Mouse (Mus musculus) liver, embryonic 11.5 days (tissue): ENCODE measurements around the gene Ufd1. TPM values are rescaled to one million over a fixed set of nuclear protein-coding genes. Genes with fewer than 3 reads are reported as not detected.

Experiments used
- ATAC-seq: fragments of 200-750 bp; cut with Nextera tagmentation; replicated peaks from 2 replicates; pipeline ENCODE4 v1.8.0; 2017; ENCODE audit warnings: moderate number of reproducible peaks, mild to moderate bottlenecking, moderate TSS enrichment, moderate library complexity; ENCODE audit not compliant: low FRiP score
- DNase-seq: peaks from one replicate; pipeline ENCODE4 v3.0.0-alpha.2; 2017; ENCODE audit warnings: low spot score
- H3K27ac ChIP-seq: fragments of 300-500 bp; sonication (generic); 2 replicates; pipeline ENCODE4 v1.5.1; 2014; ENCODE audit warnings: mild to moderate bottlenecking, low read depth, low read length, control low read depth
- H3K27me3 ChIP-seq: fragments of 300-500 bp; sonication (generic); replicated peaks from 2 replicates; pipeline ENCODE4 v1.6.1; 2014; ENCODE audit warnings: low read length, mixed read lengths; ENCODE audit not compliant: control insufficient read depth, insufficient read depth
- H3K36me3 ChIP-seq: fragments of 300-500 bp; sonication (generic); 2 replicates; pipeline ENCODE4 v1.6.1; 2014; ENCODE audit warnings: mild to moderate bottlenecking, low read length, moderate library complexity, mixed read lengths; ENCODE audit not compliant: control insufficient read depth, insufficient read depth
- H3K4me1 ChIP-seq: fragments of 300-500 bp; sonication (generic); replicated peaks from 2 replicates; pipeline ENCODE4 v1.6.1; 2014; ENCODE audit warnings: low read length, mixed read lengths; ENCODE audit not compliant: control insufficient read depth, insufficient read depth
- H3K4me2 ChIP-seq: fragments of 300-500 bp; sonication (generic); 2 replicates; pipeline ENCODE4 v1.6.1; 2014; ENCODE audit warnings: mild to moderate bottlenecking, control low read depth, moderate library complexity
- H3K4me3 ChIP-seq: fragments of 300-500 bp; sonication (generic); 2 replicates; pipeline ENCODE4 v1.5.1; 2014; ENCODE audit warnings: low read depth, low read length, control low read depth
- H3K9ac ChIP-seq: fragments of 300-500 bp; sonication (generic); 2 replicates; pipeline ENCODE4 v1.6.1; 2014; ENCODE audit warnings: low read depth, low read length, control low read depth
- H3K9me3 ChIP-seq: fragments of 300-500 bp; sonication (generic); 2 replicates; pipeline ENCODE4 v1.6.1; 2016; ENCODE audit warnings: low read length, inconsistent platforms, mixed read lengths; ENCODE audit not compliant: control insufficient read depth
- WGBS: fragments of 180-500 bp; shearing (Covaris S2); extraction: QIAGEN DNeasy Blood & Tissue Kit; methylation state at CpG from one replicate; pipeline ENCODE4 v1.1.7; 2014; 5-methylcytosine and 5-hydroxymethylcytosine counted together
- polyA plus RNA-seq: library from polyadenylated mRNA; unstranded; fragments of >200 nt; fragmentation: Nextera tagmentation; extraction: Ambion mirVana; gene quantifications from 2 replicates; pipeline ENCODE4 v1.2.1, GENCODE M21; 2014

Ufd1 gene
- polyA plus RNA-seq, 1 experiment from 2014 or later = 71.1 TPM

DNA sequence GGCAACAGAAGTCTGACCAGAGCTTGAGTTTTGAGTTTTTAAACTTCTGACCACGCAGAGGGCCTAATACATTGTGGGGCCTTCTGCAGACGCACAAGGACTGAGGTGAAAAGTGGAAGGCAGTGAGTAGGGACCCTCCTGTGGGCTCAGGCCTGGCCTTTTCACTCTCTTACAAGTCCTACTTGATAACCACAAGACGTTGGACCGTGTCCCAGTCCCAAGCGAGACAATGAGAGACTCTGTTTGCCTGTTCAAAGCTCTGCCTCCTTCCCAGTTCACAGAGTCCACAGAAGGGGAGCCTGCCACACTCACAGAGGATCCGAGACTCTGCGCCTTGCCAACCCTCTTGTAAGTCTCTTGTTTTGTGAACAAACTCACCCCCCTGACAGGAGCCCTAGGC is 14.9 kb upstream of the Ufd1 start:
- Histone ChIP-seq H3K4me2 (no peak overlapping the region), H3K27me3 (no peaks in the 10 kb centered on the region), H3K4me1 (no peaks in the 10 kb centered on the region), H3K36me3 (peaks cover 52% of the 10 kb centered on the region), H3K9me3 (no peaks in the 10 kb centered on the region), H3K9ac (no peak overlapping the region), H3K27ac (no peak overlapping the region), H3K4me3 (no peak overlapping the region)
- ATAC-seq (no peak), DNase-seq (no peak)
- 92% methylated on average over 7 of the region's 7 CpGs for WGBS

DNA sequence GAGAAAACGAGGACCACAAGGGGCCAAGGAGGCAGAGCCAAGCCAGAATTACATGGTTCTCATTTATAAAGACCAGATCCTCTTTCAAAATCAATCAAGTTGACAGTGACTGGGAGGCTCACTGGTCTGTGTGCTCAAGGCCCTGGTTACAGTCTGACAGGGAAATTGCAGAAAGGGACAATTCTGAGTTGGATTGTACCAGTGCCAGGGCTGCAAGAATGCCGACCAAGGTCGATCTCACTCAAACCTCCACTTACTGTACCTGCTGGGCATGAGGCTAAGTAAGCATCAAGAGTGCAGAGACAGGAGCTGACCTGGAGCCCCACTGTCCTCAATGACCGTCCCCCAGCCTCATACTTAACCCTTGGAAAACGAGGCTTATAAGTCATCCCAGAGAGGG is 13.4 kb upstream of the Ufd1 start:
- no peak for ATAC-seq
- no peak overlapping the region for H3K9ac ChIP-seq
- 89% methylated on average over 5 of the region's 5 CpGs for WGBS

DNA sequence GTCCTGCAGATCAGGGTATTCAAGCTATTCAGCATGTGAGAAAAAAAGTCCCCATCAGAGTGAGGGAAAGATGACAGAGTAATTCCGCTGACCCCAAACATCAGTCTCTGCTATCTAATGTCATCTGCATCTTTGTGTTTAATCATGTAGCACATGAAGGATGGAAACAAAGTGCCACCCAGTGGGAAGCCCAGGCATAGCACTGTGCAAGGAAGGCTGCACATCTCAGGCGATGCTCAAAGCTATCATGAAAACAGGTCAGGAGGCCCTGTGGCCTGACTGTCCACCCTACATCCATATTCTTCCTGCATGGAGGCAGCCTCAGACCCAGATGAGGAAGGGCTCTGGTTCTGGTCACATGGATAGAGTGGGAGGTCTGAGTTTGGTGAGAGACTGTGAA is 12.7 kb upstream of the Ufd1 start:
- Histone ChIP-seq H3K27me3 (no peaks in the 10 kb centered on the region), H3K27ac (no peak overlapping the region), H3K4me3 (no peak overlapping the region), H3K9me3 (no peaks in the 10 kb centered on the region), H3K4me1 (no peaks in the 10 kb centered on the region), H3K36me3 (peaks cover 48% of the 10 kb centered on the region), H3K4me2 (no peak overlapping the region), H3K9ac (no peak overlapping the region)
- DNase-seq (no peak), ATAC-seq (no peak)
- 84% methylated on average over 2 of the region's 2 CpGs for WGBS

More for the DNA sequence above, 13.4 kb upstream of the Ufd1 start:
- H3K4me2 ChIP-seq = no peak overlapping the region
- no peak overlapping the region for H3K27ac ChIP-seq
- peaks cover 49% of the 10 kb centered on the region for H3K36me3 ChIP-seq
- no peaks in the 10 kb centered on the region for H3K27me3 ChIP-seq
- no peak for DNase-seq
- no peak overlapping the region for H3K4me3 ChIP-seq
- H3K9me3 ChIP-seq = no peaks in the 10 kb centered on the region
- no peaks in the 10 kb centered on the region for H3K4me1 ChIP-seq

DNA sequence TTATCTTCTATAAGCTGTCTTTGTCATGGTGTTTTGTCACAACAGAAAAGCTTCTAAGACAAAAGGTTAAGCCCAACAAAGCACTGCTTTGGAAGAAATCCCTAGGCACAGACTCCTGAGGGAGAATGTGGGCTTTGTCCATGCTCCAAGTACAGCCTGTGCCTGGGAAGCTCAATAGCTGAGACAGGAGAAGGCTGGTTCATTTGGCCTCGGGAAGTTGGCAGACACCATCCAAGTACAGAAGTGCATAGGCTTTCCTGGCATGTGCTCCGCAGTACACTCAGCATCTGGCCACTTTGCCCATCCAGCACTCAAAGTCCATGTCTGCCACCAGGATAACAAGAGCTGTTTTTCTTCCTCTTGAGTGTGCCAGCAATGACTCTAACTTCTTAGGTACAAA is 5.8 kb upstream of the Ufd1 start:
- H3K4me2 ChIP-seq = no peak overlapping the region
- H3K4me1 ChIP-seq = no peaks in the 10 kb centered on the region
- peaks cover 47% of the 10 kb centered on the region for H3K36me3 ChIP-seq
- DNase-seq (no peak), ATAC-seq (no peak)
- H3K9me3 ChIP-seq = no peaks in the 10 kb centered on the region
- WGBS = 90% methylated on average over 2 of the region's 2 CpGs
- no peak overlapping the region for H3K4me3 ChIP-seq
- H3K9ac ChIP-seq = no peak overlapping the region
- H3K27ac ChIP-seq = no peak overlapping the region
- H3K27me3 ChIP-seq = no peaks in the 10 kb centered on the region

DNA sequence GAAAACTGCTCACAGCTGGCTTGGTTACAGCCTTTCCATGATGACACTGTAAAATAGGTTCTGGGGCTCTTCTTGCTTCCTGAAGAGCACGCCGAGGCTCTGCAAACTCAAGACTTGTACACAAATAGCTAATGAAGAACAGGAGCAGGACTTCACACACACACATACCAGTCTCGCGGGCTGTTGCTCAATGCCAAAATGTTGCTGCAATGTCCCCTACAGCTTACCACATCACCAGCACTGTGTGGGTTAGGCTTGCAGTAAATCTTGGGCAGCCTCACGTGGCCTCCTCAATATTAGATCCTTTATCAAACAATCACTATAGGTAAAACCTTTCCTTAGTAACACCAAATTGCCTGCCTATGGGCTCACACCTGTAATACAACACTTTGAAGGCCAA is 2.6 kb upstream of the Ufd1 start:
- H3K4me1 ChIP-seq = peaks cover 8% of the 10 kb centered on the region; the same call in 1 of the 2 replicates
- 86% methylated on average over 5 of the region's 5 CpGs for WGBS
- H3K9ac ChIP-seq = no peak overlapping the region
- no peak for DNase-seq
- ATAC-seq = no peak
- H3K4me3 ChIP-seq = no peak overlapping the region
- no peak overlapping the region for H3K27ac ChIP-seq
- H3K27me3 ChIP-seq = no peaks in the 10 kb centered on the region
- no peak overlapping the region for H3K4me2 ChIP-seq
- peaks cover 37% of the 10 kb centered on the region for H3K36me3 ChIP-seq
- H3K9me3 ChIP-seq = no peaks in the 10 kb centered on the region

DNA sequence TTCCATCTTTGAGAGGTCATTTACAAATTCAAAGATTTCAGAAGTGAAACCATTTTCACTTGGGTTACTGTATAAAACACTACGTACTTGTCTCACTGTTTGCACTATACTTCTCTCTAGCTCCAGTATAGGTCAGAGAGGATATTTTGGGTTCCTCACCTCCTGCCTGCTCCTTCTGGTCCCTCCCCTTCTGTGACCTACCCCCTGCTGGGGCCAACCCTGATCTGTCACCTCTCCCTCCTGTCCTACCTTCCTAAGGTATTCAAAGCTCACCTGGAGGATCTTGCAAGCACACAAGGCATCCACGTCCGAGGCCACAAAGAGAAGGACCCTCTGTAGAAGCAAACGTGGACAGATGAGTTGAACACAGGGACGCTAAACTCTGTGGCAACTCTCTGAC is 547 bp upstream of the Ufd1 start:
- peak overlapping the region; percentile 91 for H3K4me2 ChIP-seq
- WGBS = 3% methylated on average over 5 of the region's 5 CpGs
- DNase-seq (no peak), ATAC-seq (peak; percentile 65)
- H3K9me3 ChIP-seq = no peaks in the 10 kb centered on the region
- H3K27me3 ChIP-seq = no peaks in the 10 kb centered on the region
- H3K4me3 ChIP-seq = peak overlapping the region; percentile 68
- H3K27ac ChIP-seq = peak overlapping the region; percentile 71; the same call in 1 of the 2 replicates
- H3K9ac ChIP-seq = peak overlapping the region; percentile 88
- peaks cover 29% of the 10 kb centered on the region for H3K36me3 ChIP-seq
- H3K4me1 ChIP-seq = peaks cover 8% of the 10 kb centered on the region; the same call in 1 of the 2 replicates

DNA sequence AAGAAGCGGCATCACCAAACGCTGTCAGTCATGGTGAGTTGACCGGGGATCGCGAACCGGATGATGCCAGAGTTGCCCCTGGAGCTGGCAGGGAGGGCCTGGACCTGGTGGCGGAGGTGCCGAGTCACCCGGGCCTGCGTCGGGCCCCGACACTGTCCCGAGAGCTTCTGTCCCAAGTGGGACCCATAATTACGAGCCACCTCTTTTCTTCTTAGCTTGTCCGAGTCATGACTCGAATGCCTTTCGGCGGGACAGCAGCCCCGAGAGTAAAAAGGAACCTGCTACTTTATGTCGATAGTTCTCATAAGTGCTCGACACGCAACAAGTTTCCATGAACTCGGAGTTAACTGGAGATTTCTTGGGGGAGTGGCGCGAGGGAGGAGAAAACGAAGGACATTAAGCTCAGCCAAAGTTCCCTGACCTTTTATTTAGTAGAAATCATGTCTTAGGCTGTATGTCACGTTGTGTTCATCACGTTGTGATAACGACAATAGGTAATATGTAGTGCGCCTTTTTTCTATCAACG is 869 bp downstream of the Ufd1 start:
- Histone ChIP-seq H3K9ac (peak overlapping the region; percentile 88), H3K27me3 (no peaks in the 10 kb centered on the region), H3K4me2 (peak overlapping the region; percentile 91), H3K9me3 (no peaks in the 10 kb centered on the region), H3K4me1 (peaks cover 8% of the 10 kb centered on the region; the same call in 1 of the 2 replicates), H3K36me3 (peaks cover 29% of the 10 kb centered on the region), H3K27ac (peak overlapping the region; percentile 15), H3K4me3 (peak overlapping the region; percentile 68)
- ATAC-seq = peak; percentile 35
- WGBS = 1% methylated on average over 31 of the region's 31 CpGs
- DNase-seq = no peak

DNA sequence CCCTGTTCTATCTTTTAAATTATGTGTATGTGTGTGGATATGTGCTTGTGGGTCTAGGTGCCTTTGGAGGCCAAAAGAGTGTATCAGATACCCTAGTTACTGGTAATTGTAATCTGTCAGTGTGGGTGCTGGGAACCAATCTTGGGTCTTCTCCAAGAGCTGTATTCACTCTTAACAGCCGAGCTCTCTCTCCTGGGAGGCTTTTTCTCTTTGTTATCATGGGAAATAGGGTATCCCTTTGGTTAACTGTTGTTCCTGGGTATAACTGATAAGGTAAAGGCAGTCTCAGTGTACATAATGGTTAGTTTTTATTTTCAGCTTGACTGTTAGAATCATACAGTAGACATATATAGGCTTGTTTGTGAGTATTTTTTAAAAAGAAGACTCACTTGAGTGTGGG is 10.8 kb downstream of the Ufd1 start:
- WGBS = 52% methylated on average over 1 of the region's 1 CpGs
- H3K36me3 ChIP-seq = peaks cover 75% of the 10 kb centered on the region
- no peaks in the 10 kb centered on the region for H3K27me3 ChIP-seq
- H3K4me2 ChIP-seq = no peak overlapping the region
- H3K9ac ChIP-seq = no peak overlapping the region
- no peak overlapping the region for H3K4me3 ChIP-seq
- DNase-seq = no peak
- no peak; the same call in 1 of the 2 replicates for ATAC-seq
- H3K27ac ChIP-seq = no peak overlapping the region
- H3K4me1 ChIP-seq = no peaks in the 10 kb centered on the region; the same call in 1 of the 2 replicates
- H3K9me3 ChIP-seq = no peaks in the 10 kb centered on the region

DNA sequence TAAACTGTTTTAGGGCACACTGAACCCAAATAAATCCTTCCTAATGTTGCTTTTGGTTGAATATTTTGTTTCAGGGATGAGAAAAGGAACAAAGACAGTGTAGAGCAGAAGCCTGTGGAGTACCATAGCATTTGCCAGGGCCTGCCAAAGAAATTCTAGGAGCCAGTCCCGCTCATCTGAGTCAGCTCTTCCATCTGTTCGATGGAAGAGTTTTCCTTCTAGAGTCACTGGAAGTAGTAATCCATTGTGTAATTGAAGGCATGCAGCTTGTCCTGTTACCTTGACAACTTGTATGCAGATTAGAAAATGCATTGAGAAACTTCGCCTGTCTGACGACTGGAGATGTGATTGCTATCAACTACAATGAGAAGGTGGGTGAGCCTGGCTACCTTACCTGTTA is 11.3 kb downstream of the Ufd1 start:
- Histone ChIP-seq H3K9ac (no peak overlapping the region), H3K27ac (no peak overlapping the region), H3K4me3 (no peak overlapping the region), H3K4me1 (no peaks in the 10 kb centered on the region; the same call in 1 of the 2 replicates), H3K4me2 (no peak overlapping the region), H3K27me3 (no peaks in the 10 kb centered on the region), H3K36me3 (peaks cover 75% of the 10 kb centered on the region), H3K9me3 (no peaks in the 10 kb centered on the region)
- WGBS = 84% methylated on average over 4 of the region's 4 CpGs
- ATAC-seq (no peak), DNase-seq (no peak)
